Mouse (Mus musculus) limb, embryonic 12.5 days (tissue): ENCODE measurements around the gene Porcn. TPM values are rescaled to one million over a fixed set of nuclear protein-coding genes. Genes with fewer than 3 reads are reported as not detected.

ENCODE experiments used
- ATAC-seq: fragments of 200-750 bp; cut with Nextera tagmentation; 2 replicates; pipeline ENCODE4 v1.8.0; 2017; ENCODE audit warnings: low read depth, moderate TSS enrichment; ENCODE audit not compliant: insufficient number of reproducible peaks, insufficient read depth, low FRiP score, low TSS enrichment
- H3K27ac ChIP-seq: fragments of 300-500 bp; sonication (generic); 2 replicates; pipeline ENCODE4 v1.5.1; 2016; ENCODE audit warnings: mild to moderate bottlenecking, moderate library complexity
- H3K27me3 ChIP-seq: fragments of 300-500 bp; sonication (generic); 2 replicates; pipeline ENCODE4 v1.6.1; 2016; ENCODE audit warnings: mild to moderate bottlenecking, moderate library complexity
- H3K36me3 ChIP-seq: fragments of 300-500 bp; sonication (generic); 2 replicates; pipeline ENCODE4 v1.6.1; 2016; ENCODE audit warnings: mild to moderate bottlenecking, moderate library complexity
- H3K4me1 ChIP-seq: fragments of 300-500 bp; sonication (generic); replicated peaks from 2 replicates; pipeline ENCODE4 v1.6.1; 2016
- H3K4me2 ChIP-seq: fragments of 300-500 bp; sonication (generic); 2 replicates; pipeline ENCODE4 v1.6.1; 2016; ENCODE audit warnings: mild to moderate bottlenecking, moderate library complexity
- H3K4me3 ChIP-seq: fragments of 300-500 bp; sonication (generic); replicated peaks from 2 replicates; pipeline ENCODE4 v1.5.1; 2016; ENCODE audit warnings: mild to moderate bottlenecking
- H3K9ac ChIP-seq: fragments of 300-500 bp; sonication (generic); replicated peaks from 2 replicates; pipeline ENCODE4 v1.6.1; 2016; ENCODE audit warnings: mild to moderate bottlenecking, moderate library complexity
- H3K9me3 ChIP-seq: fragments of 300-500 bp; sonication (generic); 2 replicates; pipeline ENCODE4 v1.6.1; 2016; ENCODE audit warnings: mild to moderate bottlenecking, moderate library complexity
- WGBS: fragments of 180-500 bp; shearing (Covaris S2); methylation state at CpG from one replicate; pipeline ENCODE4 v1.1.7; 2016; 5-methylcytosine and 5-hydroxymethylcytosine counted together
- polyA plus RNA-seq: library from polyadenylated mRNA; unstranded; fragments of >200 nt; fragmentation: Nextera tagmentation; extraction: Ambion mirVana; gene quantifications from 2 replicates; pipeline ENCODE4 v1.2.1, GENCODE M21; 2016

Porcn gene
- polyA plus RNA-seq, 1 experiment from 2014 or later, result 11.4 TPM

GRCm38 (mm10) chrX:8175504-8176385 lies 30.6 kb downstream of the Porcn start, which contains the start of gene Tbc1d25:
Gene Tbc1d25, minus strand, starts transcription at chrX:8176181.
- Histone ChIP-seq H3K9me3 (no peaks in the 10 kb centered on the region), H3K9ac (peak within 1 kb of the TSS; percentile 54), H3K4me3 (peak within 1 kb of the TSS; percentile 56), H3K4me2 (peak within 1 kb of the TSS; percentile 53), H3K27me3 (no peaks in the 10 kb centered on the region), H3K4me1 (no peaks in the 10 kb centered on the region), H3K27ac (0 out of 2 replicates have a peak within 1 kb of the TSS, but pooled peaks have one; percentile 41), H3K36me3 (peaks cover 8% of the 10 kb centered on the region; the same call in 1 of the 2 replicates)
- WGBS, result 12% methylated on average over 56 of the region's 56 CpGs
- peak; percentile 92 for ATAC-seq

GRCm38 (mm10) chrX:8175169-8175503 lies 31.2 kb downstream of the Porcn start:
- Histone ChIP-seq H3K9ac (peak overlapping the region; percentile 54), H3K4me2 (peak overlapping the region; percentile 53), H3K27ac (no peak overlapping the region), H3K27me3 (no peaks in the 10 kb centered on the region), H3K4me1 (no peaks in the 10 kb centered on the region), H3K4me3 (peak overlapping the region; percentile 56), H3K9me3 (no peaks in the 10 kb centered on the region), H3K36me3 (peaks cover 10% of the 10 kb centered on the region; the same call in 1 of the 2 replicates)
- ATAC-seq, result no peak; the same call in 1 of the 2 replicates
- 14% methylated on average over 4 of the region's 4 CpGs for WGBS

- H3K9me3 ChIP-seq, result no peaks in the 10 kb centered on the region
- H3K9ac ChIP-seq, result no peak overlapping the region
- H3K4me2 ChIP-seq, result no peak overlapping the region
- 85% methylated on average over 7 of the region's 10 CpGs for WGBS
- no peak overlapping the region for H3K27ac ChIP-seq
- no peak overlapping the region for H3K4me3 ChIP-seq
- no peak for ATAC-seq
- H3K4me1 ChIP-seq, result no peaks in the 10 kb centered on the region
- H3K36me3 ChIP-seq, result peaks cover 13% of the 10 kb centered on the region; the same call in 1 of the 2 replicates
- no peaks in the 10 kb centered on the region for H3K27me3 ChIP-seq
Measured at GRCm38 (mm10) chrX:8167716-8168647, 38.3 kb downstream of the Porcn start.

- no peak for ATAC-seq
- Histone ChIP-seq H3K27me3 (no peaks in the 10 kb centered on the region), H3K36me3 (0 out of 2 replicates have a peak, but pooled peaks cover 4% of the 10 kb centered on the region), H3K4me1 (no peaks in the 10 kb centered on the region), H3K9ac (no peak overlapping the region), H3K9me3 (no peaks in the 10 kb centered on the region), H3K4me2 (no peak overlapping the region), H3K4me3 (no peak overlapping the region), H3K27ac (no peak overlapping the region)
- WGBS, result 88% methylated on average over 4 of the region's 4 CpGs
Measured at GRCm38 (mm10) chrX:8164471-8164870, 41.9 kb downstream of the Porcn start.

- no peaks in the 10 kb centered on the region for H3K4me1 ChIP-seq
- no peak overlapping the region for H3K4me3 ChIP-seq
- H3K27me3 ChIP-seq, result no peaks in the 10 kb centered on the region
- no peak for ATAC-seq
- H3K9ac ChIP-seq, result no peak overlapping the region
- no peaks in the 10 kb centered on the region for H3K9me3 ChIP-seq
- no peak overlapping the region for H3K27ac ChIP-seq
- WGBS, result 89% methylated on average over 5 of the region's 5 CpGs
- 0 out of 2 replicates have a peak, but pooled peaks cover 4% of the 10 kb centered on the region for H3K36me3 ChIP-seq
- H3K4me2 ChIP-seq, result no peak overlapping the region
Measured at GRCm38 (mm10) chrX:8163076-8163475, 43.2 kb downstream of the Porcn start.

GRCm38 (mm10) chrX:8145153-8145991 lies 61.0 kb downstream of the Porcn start, which contains the start of gene Rbm3:
Gene Rbm3, minus strand, starts transcription at chrX:8145880.
- Histone ChIP-seq H3K9me3 (no peaks in the 10 kb centered on the region), H3K4me1 (0 out of 2 replicates have a peak, but pooled peaks cover 6% of the 10 kb centered on the region), H3K27me3 (no peaks in the 10 kb centered on the region), H3K27ac (peak within 1 kb of the TSS; percentile 98), H3K4me3 (peak within 1 kb of the TSS; percentile 56), H3K4me2 (peak within 1 kb of the TSS; percentile 82), H3K9ac (peak within 1 kb of the TSS; percentile 78), H3K36me3 (peaks cover 32% of the 10 kb centered on the region)
- ATAC-seq, result peak; percentile 91
- 22% methylated on average over 59 of the region's 65 CpGs for WGBS

Other genes starting within 250 kb of the Porcn start
- 2.0 and 2.3 TPM in 2 replicates for gene Gata1, start 228.5 kb downstream of the Porcn start, polyA plus RNA-seq
- not detected in 2 replicates for gene Glod5, start 188.0 kb downstream of the Porcn start, polyA plus RNA-seq
- 87.7 and 90.6 TPM in 2 replicates for gene Suv39h1, start 131.8 kb downstream of the Porcn start, polyA plus RNA-seq
- 0.10 and 0.31 TPM in 2 replicates for gene Was, start 116.0 kb downstream of the Porcn start, polyA plus RNA-seq
- gene Wdr13, start 73.6 kb downstream of the Porcn start, polyA plus RNA-seq, result 20.5 and 20.9 TPM in 2 replicates
- 531 and 573 TPM in 2 replicates for gene Rbm3, start 60.6 kb downstream of the Porcn start, polyA plus RNA-seq
- gene Tbc1d25, start 30.3 kb downstream of the Porcn start, polyA plus RNA-seq, result 13.8 and 14.6 TPM in 2 replicates
- gene Ebp, start 13.0 kb downstream of the Porcn start, polyA plus RNA-seq, result 23.3 and 28.2 TPM in 2 replicates
- 47.6 and 49.2 TPM in 2 replicates for gene Ftsj1, start 45.9 kb upstream of the Porcn start, polyA plus RNA-seq
- 1.0 and 1.4 TPM in 2 replicates for gene Slc38a5, start 64.6 kb upstream of the Porcn start, polyA plus RNA-seq
- not detected in 2 replicates for gene Ssxb10, start 120.9 kb upstream of the Porcn start, polyA plus RNA-seq
- not detected in 2 replicates for gene Ssxb9, start 160.5 kb upstream of the Porcn start, polyA plus RNA-seq
- gene Ssxb1, start 206.8 kb upstream of the Porcn start, polyA plus RNA-seq, result not detected in 2 replicates